In genomic region chr13:116987284-116987683, GRCm38 (mm10) we compare ENCODE assay signal across 20 mouse cellular contexts. TPM values are rescaled to one million over a fixed set of nuclear protein-coding genes. Genes with fewer than 3 reads are reported as not detected.
DNase-seq lines count a peak whose midpoint lies in the region; ATAC-seq and TF ChIP-seq lines count a peak whose summit lies in the region.
"Had no signal": no experiment of that assay in that cellular context is flagged by ENCODE, and none has a peak within 500 bp of the region (broad histone marks: within the 10 kb centered on the region; RNA-seq: fewer than 3 reads in every experiment).

No protein-coding gene starts in this region.

- H3K9me3 ChIP-seq in hindbrain, embryonic 14.5 days (ENCODE audit: control insufficient read depth, low read length): no peaks in the 10 kb centered on the region
- H3K9me3 ChIP-seq in hindbrain, embryonic 10.5 days: no peaks in the 10 kb centered on the region
- H3K9me3 ChIP-seq in forebrain, embryonic 11.5 days (ENCODE audit: control insufficient read depth, low read length): no peaks in the 10 kb centered on the region
- H3K9me3 ChIP-seq: embryonic facial prominence, embryonic 13.5 days; forebrain, embryonic 13.5 days; heart, embryonic 13.5 days had no signal

- no peak for TF ChIP-seq CTCF in lung, adult 2 months (IDR thresholded peaks at IDR 0.05; ENCODE audit: insufficient read depth, low read length)

- intact Hi-C loops in heart, postnatal 10 days (cut with DNase I): no loop called here

- no peak overlapping the region for H3K4me2 ChIP-seq in hindbrain, embryonic 14.5 days (replicated peaks)
- no peak overlapping the region for H3K4me2 ChIP-seq in forebrain, embryonic 11.5 days (ENCODE audit: low read depth, low read length, severe bottlenecking)
- H3K4me2 ChIP-seq: embryonic facial prominence, embryonic 13.5 days; forebrain, embryonic 13.5 days; heart, embryonic 13.5 days had no signal

- H3K4me3 ChIP-seq in hindbrain, embryonic 14.5 days (replicated peaks; ENCODE audit: low read length): no peak overlapping the region
- no peak overlapping the region for H3K4me3 ChIP-seq in hindbrain, embryonic 10.5 days
- H3K4me3 ChIP-seq in lung, adult 2 months (replicated peaks; ENCODE audit: extremely low read depth, low read depth, low read length): no peak overlapping the region
- no peak overlapping the region for H3K4me3 ChIP-seq in forebrain, embryonic 11.5 days (ENCODE audit: low read depth, low read length)
- H3K4me3 ChIP-seq: embryonic facial prominence, embryonic 13.5 days; forebrain, embryonic 13.5 days; gastrocnemius, adult 2 months; heart, embryonic 13.5 days had no signal

- no peak overlapping the region for H3K9ac ChIP-seq in hindbrain, embryonic 14.5 days
- no peak overlapping the region for H3K9ac ChIP-seq in forebrain, embryonic 11.5 days (ENCODE audit: low read length)
- H3K9ac ChIP-seq: embryonic facial prominence, embryonic 13.5 days; forebrain, embryonic 13.5 days; forebrain, postnatal 0 days; heart, embryonic 13.5 days had no signal

- H3K27ac ChIP-seq in hindbrain, embryonic 14.5 days: no peak overlapping the region
- no peak overlapping the region for H3K27ac ChIP-seq in hindbrain, embryonic 10.5 days
- no peak overlapping the region for H3K27ac ChIP-seq in forebrain, embryonic 11.5 days (ENCODE audit: low read depth, low read length)
- H3K27ac ChIP-seq: embryonic facial prominence, embryonic 13.5 days; forebrain, embryonic 13.5 days; gastrocnemius, adult 2 months; heart, embryonic 13.5 days had no signal

- no peaks in the 10 kb centered on the region for H3K36me3 ChIP-seq in hindbrain, embryonic 14.5 days (replicated peaks; ENCODE audit: control insufficient read depth, insufficient read depth)
- no peaks in the 10 kb centered on the region for H3K36me3 ChIP-seq in hindbrain, embryonic 10.5 days
- H3K36me3 ChIP-seq in forebrain, embryonic 11.5 days (ENCODE audit: control insufficient read depth, insufficient read depth, low read length): no peaks in the 10 kb centered on the region
- H3K36me3 ChIP-seq: embryonic facial prominence, embryonic 13.5 days; G1E; heart, embryonic 13.5 days had no signal

- peak; percentile 25; the same call in 1 of the 2 replicates for ATAC-seq in hindbrain, embryonic 14.5 days (ENCODE audit: low FRiP score)
- peak; percentile 63 for ATAC-seq in megakaryocyte, adult 5-6 weeks (ENCODE audit: poor library complexity, severe bottlenecking)
- no peak for ATAC-seq in forebrain, embryonic 11.5 days (replicated peaks; ENCODE audit: low FRiP score)
- ATAC-seq: forebrain, embryonic 13.5 days; forebrain, postnatal 0 days; intestine, embryonic 16.5 days had no signal

- WGBS in hindbrain, embryonic 14.5 days: 45% methylated on average over 3 of the region's 3 CpGs
- 66% methylated on average over 3 of the region's 3 CpGs for WGBS in hindbrain, embryonic 10.5 days
- 65% methylated on average over 3 of the region's 3 CpGs for WGBS in lung, adult 2 months
- WGBS in forebrain, embryonic 11.5 days: 88% methylated on average over 3 of the region's 3 CpGs

- 0 out of 2 replicates have a peak, but pooled peaks cover 7% of the 10 kb centered on the region for H3K4me1 ChIP-seq in hindbrain, embryonic 14.5 days (replicated peaks; ENCODE audit: control insufficient read depth, insufficient read depth, low read length)
- H3K4me1 ChIP-seq in hindbrain, embryonic 10.5 days (replicated peaks): peaks cover 6% of the 10 kb centered on the region; the same call in 1 of the 2 replicates
- peaks cover 14% of the 10 kb centered on the region for H3K4me1 ChIP-seq in lung, adult 2 months (ENCODE audit: control insufficient read depth, insufficient read depth, low read length)
- H3K4me1 ChIP-seq in forebrain, embryonic 11.5 days (replicated peaks; ENCODE audit: control insufficient read depth, insufficient read depth, low read length): no peaks in the 10 kb centered on the region
- H3K4me1 ChIP-seq: embryonic facial prominence, embryonic 13.5 days had no signal

- no peaks in the 10 kb centered on the region for H3K27me3 ChIP-seq in hindbrain, embryonic 14.5 days (ENCODE audit: control insufficient read depth, insufficient read depth, low read length)
- H3K27me3 ChIP-seq in hindbrain, embryonic 10.5 days (ENCODE audit: insufficient read depth, poor library complexity, severe bottlenecking): no peaks in the 10 kb centered on the region
- no peaks in the 10 kb centered on the region for H3K27me3 ChIP-seq in forebrain, embryonic 11.5 days (ENCODE audit: control insufficient read depth, insufficient read depth, low read length)
- H3K27me3 ChIP-seq: embryonic facial prominence, embryonic 13.5 days; forebrain, embryonic 13.5 days; heart, embryonic 13.5 days had no signal

- TF ChIP-seq POLR2A in lung, adult 2 months (IDR thresholded peaks at IDR 0.05; ENCODE audit: borderline replicate concordance, extremely low read depth, low read depth, low read length): no peak

- no peak for DNase-seq in hindbrain, embryonic 14.5 days (ENCODE audit: low spot score)
- no peak for DNase-seq in hindbrain, embryonic 10.5 days (ENCODE audit: low spot score)
- peak; percentile 24 for DNase-seq in lung, postnatal 36 days
- no peak for DNase-seq in lung, adult 2 months
- no peak for DNase-seq in forebrain, embryonic 11.5 days (ENCODE audit: low spot score)
- DNase-seq in heart, postnatal 10 days: no peak
- DNase-seq: adrenal gland, postnatal 10 days; cerebellum, adult 11-12 months; cerebellum, adult 9-10 months; cerebellum, postnatal 25 days; forebrain, postnatal 0 days; gastrocnemius, adult 2 months; gastrocnemius, postnatal 25 days; heart, postnatal 4 days had no signal

RNA-seq across cellular contexts. Expression of gene Parp8, which starts 38.1 kb away (rescaled TPM):
- polyA plus RNA-seq in hindbrain, embryonic 14.5 days (2014; fragmentation: Nextera tagmentation; extraction: Ambion mirVana): 42.3 and 44.0 TPM in 2 replicates
- 10.7 and 13.7 TPM in 2 replicates for polyA plus RNA-seq in hindbrain, embryonic 10.5 days (2016; fragmentation: Nextera tagmentation; extraction: Ambion mirVana)
- 6.6 and 9.6 TPM in 2 replicates for polyA plus RNA-seq in lung, adult 2 months (2012; rRNA removed)
- 92.0 and 102 TPM in 2 replicates for total RNA-seq in megakaryocyte, adult 5-6 weeks (2015)
- total RNA-seq in megakaryocyte, adult 5-6 weeks (2017): 62.3 and 71.4 TPM in 2 replicates
- polyA plus RNA-seq in forebrain, embryonic 11.5 days (2014; fragmentation: Nextera tagmentation; extraction: Ambion mirVana): 15.0 and 15.4 TPM in 2 replicates
- total RNA-seq in heart, postnatal 10 days (2021): 10 to 100 TPM; 11.2 to 14.8 TPM
- polyA plus RNA-seq: G1E had no signal
